Mouse (Mus musculus): ENCODE measurements around the gene Disp1.

Disp1 gene

DNA sequence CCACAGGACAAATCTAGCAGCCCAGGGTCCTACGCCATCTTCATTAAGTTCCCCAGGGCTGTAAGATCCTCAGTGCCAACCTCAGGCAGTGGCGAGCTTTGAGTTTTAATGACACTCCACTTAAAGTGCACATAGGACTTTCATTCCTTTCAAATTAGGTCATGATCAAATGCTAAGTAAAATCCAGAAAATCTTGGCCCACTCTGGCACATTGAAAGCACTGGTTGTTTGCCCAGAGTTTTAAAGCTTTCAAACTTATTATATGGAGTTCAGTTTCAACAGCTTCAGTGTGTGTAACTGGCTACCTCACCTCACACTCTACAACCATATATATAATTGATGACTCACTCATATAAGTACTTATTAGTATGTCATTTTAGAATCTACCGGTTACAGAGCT is 87.9 kb downstream of the Disp1 start:
- DNase-seq (ENCODE audit: inconsistent ontology term) = peak; percentile 20

DNA sequence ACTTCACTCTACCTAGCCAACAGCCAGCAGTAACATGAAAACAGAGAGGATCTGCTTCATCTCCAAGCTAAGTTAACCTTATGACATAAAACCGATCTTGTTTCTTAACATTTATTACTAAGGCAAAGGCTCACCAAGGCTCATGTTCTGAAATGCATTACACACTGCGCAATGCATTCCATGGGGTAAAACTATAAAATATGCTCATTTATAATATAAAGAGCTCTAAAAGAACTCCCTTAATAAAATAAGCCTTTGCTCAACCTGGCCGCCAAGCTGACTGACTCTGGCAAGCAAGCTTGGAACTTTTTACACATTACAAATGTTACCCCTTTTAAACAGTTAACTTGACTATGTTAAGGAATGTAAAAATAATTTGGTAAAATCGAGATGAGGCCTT is 94.1 kb downstream of the Disp1 start:
- no peak for DNase-seq (ENCODE audit: inconsistent ontology term)

DNA sequence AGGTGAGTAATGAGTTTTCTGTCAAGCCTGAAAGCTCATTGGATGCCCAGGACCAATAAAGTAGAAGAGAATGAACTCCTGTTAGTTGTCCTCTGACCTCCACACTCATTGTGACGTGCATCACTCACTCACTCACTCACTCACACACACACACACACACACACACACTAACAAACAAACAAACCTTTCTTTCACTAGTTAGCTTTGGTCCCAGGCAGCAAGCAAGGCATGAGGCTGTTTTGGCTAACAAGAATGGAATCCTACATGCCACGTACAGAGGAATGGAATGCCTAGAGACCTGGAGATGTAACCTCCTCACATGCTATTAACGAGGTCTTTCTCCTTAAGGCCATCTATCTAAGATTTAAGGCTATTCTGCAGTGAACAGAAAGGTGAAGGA is 97.6 kb downstream of the Disp1 start:
- peak; percentile 51 for DNase-seq (ENCODE audit: inconsistent ontology term)

DNA sequence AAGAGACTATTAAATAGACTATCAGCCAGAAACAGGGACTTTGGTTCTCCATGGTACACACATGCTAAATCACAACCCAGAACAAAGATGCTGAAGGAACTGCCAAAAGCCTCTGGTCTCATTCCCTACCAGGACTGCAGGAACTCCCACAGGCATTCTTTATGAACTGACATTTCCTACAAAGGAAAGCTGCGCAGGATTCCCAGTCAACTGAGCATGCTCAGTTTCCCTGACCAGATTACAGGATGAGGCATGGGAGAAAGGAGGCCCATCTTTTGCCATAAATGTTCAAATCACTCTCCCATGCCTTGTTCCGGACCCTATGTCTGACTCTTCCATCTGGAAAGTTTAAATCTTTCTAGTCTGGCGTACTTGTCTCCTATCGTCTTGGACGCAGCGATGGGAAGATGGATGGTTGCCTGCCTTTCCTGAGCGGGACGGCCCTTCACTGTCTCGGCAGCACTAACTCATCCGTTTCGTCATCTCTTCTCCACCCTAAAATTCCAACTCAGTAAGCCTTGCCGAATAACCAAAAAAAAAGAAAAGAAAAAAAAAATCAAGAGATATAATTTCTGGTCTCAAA is 100.9 kb downstream of the Disp1 start:
- DNase-seq (ENCODE audit: inconsistent ontology term) = no peak

DNA sequence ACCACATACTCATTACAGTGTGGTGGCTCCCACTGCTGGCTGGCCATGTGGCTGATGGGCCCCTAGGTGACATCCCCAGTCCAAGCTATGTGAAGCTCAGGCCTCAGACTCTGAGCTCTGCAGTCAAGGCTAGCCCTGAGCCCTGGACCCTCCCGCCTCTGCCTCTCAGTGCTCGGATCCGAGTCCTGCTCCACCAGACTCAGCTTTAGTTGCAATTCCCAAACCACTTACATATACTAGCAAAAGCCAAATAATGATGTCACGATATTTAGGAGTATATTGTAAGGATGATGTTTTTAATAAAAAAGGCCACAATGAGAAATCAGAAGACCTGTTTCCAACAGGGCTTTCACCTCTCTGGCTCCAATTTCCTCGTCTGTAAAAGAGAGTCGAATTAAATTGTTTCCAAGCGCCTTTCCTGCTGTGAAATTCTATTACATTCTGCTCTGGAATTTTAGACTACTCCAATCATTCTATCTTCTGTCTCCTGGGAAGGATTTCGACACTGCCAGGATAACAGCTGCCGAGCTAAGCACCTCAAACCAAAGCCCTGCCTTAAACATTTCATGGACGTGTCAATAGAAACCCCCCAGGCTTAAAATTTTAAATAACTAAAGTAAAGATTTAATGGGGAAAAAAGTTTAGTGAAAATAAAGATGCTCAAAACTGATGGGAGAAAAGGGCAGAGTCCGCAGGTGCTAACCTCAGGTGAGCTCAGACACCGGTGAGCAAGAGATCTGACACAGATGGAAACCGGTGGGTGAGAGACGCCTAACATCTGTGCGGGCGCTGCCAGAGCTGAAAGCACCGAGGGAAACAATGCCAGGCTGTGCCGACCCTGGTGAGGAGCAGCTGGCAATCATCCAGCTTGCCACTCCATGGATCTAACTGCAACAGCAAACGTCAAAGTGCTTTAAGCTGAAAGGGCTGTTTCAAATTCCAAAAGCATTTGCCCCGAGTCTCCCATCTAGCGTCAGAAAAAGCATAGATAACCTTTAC is 103.2 kb downstream of the Disp1 start:
- DNase-seq (ENCODE audit: inconsistent ontology term) = no peak

DNA sequence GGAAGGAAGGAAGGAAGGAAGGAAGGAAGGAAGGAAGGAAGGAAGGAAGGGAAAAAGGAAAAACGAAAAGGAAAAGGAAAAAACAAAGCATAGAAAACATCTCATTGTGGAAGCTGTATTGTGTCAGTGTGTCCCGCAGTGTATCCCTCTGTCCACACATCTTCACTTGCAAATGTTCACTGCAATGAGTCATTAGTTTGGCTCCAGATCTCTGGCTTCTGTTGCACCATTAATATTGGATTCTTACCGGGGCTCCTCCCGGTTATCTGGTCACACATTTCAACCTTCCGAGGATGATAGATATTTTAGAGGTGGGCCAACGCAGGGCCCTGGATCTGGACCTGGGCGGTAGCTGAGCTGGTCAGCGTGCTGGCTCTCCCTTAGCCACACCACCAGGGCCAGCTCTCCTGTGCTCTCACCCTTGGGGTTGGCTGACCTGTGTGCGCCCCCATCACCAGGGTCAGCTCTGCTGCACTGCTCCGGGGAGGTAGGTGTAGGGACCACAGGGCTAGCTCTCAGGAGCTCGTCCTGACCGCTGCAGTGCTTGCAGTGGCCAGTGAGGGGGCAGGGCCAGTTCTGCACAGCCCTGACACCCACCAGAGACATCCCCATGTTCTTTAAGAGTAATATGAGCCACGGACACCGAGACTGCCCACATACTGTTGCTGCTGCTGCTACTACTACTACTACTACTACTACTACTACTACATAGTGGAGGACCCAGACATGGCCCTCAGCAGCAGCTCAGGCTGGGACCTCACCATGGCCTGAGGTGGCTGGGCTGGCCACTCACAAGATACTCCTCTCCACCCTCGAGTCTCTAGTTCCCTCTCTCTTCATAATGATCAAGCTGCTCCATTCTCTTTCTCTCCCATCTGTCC is 104.1 kb downstream of the Disp1 start:
- DNase-seq (ENCODE audit: inconsistent ontology term) = no peak

DNA sequence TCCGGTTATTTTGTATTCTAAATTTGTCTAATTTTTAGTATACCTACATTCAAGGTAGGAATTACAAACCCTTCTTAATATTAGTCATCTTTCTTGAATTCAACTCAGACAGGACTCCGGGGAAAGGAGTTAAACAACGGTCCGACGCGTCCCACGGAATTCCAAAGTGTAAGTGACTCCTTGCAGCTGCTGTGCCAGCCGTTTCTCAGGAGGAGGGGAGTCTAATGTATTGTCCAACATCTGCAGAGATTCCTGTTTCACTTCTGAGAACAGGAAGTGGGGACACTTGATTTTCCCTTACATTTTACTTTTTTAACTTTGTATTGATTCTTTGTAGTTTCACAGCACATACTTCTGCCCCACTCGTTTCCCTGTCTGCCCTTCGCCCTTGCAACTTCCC is 104.9 kb downstream of the Disp1 start:
- no peak for DNase-seq (ENCODE audit: inconsistent ontology term)

DNA sequence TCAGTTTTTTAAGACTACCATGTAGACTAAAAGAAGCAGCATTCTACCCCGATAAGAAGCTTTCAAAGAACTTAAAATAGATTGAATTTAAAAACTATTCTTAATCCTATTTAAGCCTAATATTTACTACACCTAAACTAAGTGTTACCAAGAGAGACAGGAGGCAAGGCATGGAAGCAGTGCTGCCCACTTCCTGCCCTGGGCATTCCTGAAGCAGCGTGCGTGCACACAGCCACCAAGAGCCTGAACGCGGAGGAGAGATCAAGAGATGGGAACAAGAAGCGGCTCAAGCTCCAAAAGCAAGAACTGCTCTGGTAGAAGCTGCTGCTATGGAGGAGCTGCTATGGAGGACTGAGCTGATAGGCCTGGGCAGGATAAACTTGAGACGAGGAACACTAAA is 106.2 kb downstream of the Disp1 start:
- no peak for DNase-seq (ENCODE audit: inconsistent ontology term)

DNA sequence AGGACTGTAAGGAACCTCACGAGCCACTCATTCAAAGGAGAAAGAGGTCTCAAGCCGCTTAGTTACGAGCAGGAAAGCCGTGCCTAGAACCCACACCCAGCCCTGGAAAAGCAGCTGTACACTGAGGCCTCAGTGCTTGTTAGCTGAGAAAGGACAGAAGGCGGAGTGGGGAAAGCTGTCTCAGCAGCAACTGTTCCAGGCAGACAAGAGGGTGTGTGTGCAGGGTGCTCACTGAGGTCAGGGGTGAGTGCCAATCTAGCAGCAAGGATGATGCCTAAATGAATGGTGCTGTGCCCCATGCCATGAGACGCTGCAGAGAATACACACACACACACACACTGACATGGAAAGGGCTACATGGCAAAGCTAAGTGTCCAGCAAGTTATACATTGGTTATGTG is 106.8 kb downstream of the Disp1 start:
- no peak for DNase-seq (ENCODE audit: inconsistent ontology term)

DNA sequence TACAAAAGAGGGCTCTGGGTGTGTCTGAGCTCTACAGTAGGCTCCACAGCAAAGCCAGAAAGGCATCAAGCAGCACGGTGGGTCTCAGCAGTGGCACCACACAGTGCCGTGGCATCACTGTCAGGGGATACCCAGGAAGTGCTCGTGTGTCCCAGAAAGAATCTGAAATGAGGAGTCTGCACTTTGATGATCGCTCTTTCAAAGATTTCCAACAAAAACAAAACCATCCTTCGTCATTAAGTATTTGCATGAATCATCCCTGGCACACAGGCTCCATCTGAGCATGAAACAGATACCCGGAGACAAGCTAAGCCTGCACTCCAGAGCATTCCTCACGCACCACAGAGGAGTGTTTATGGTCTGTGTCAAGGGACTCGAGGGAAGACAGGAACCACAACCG is 107.8 kb downstream of the Disp1 start:
- peak; percentile 95 for DNase-seq (ENCODE audit: inconsistent ontology term)

DNA sequence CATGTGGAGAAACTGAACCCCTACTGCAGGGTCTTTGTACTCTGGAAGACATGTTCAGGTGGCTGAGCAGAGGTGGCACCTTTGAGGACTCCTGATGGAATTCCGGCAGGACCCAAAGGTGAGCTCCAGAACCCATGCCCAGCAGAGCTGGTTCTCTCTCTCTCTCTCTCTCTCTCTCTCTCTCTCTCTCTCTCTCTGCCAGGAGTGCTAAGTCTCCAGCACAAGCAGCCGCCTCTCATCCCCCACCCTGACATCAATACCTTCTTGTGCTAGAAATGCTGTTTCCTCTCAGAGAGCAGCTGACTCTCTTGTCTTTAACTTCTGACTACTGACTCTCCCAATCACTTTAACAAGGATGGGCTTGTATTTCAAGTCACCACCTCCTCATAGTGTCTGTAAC is 113.8 kb downstream of the Disp1 start:
- DNase-seq (ENCODE audit: inconsistent ontology term) = no peak

DNA sequence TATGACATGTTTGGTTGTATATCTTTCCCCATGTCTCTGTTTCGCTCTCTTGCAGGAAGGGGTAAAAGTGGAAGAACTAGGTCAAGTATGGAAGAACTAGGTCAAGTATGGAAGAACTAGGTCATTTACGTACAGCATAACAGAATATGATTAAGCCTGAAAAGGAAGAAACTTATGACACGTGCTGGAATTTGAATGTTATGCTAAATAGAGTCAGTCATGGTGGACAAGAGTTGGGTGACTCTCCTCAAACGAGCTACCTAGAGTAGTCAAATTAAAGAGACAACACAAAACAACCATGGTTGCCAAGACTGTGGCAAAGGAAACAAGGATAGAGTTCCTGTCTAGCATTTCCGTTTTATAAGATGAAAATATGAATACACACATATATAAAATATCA is 116.6 kb downstream of the Disp1 start:
- DNase-seq (ENCODE audit: inconsistent ontology term) = no peak

DNA sequence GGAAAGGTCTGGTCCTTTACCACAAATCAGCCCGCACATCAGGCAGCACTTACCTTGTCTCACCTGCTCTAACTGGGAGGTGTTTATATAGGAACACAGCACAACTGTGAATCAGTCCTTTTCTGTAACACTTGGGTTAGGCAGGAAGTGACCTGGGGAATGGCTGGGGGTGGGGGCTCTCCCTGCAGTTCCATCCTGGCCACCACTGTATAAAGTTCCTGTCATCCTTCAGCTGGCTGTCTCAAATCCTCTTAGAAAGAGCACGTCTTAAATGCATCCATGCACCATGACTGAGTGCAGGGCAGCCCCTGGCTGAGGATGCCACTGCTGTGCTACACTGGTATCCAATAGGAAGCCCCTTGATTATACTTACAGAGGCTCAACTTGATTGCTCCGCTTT is 118.5 kb downstream of the Disp1 start:
- DNase-seq (ENCODE audit: inconsistent ontology term) = no peak

DNA sequence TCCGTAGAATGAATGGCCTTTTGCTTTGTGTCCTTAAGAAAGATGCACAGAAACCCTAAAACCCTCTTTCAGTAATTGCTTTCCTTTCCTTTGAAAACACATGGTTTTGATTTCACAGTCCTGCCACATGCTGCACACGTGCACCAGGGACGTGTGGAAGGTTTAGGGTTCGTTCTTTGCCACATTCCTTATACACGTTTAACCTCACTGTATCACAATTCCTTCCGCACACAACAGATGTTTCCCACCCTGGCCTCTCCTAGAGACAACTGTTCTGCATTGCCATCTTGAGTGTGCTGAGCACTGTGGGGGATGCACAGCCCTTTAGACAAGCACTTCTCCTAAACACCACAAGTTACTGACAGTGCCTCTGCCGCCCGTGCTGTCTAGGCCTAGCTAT is 119.2 kb downstream of the Disp1 start:
- DNase-seq (ENCODE audit: inconsistent ontology term) = no peak

DNA sequence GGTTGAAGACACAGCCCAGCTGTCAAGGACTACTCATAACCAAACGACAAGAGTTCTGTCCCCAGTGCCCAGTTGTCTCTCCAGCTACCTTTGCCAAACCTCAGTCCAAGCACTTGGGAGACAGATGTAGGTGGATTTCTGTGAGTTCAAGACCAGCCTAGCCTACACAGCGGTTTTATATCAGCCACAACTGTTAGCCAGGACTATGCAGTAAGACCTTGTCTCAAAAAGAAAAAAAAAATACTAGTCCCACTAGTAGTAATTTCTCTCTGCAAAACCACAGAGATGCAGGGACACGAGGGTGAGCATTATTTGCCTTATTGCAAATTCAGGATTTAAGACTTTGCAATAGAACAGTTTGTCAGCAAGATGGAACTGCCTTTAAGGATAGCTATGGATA is 120.0 kb downstream of the Disp1 start:
- no peak for DNase-seq (ENCODE audit: inconsistent ontology term)

DNA sequence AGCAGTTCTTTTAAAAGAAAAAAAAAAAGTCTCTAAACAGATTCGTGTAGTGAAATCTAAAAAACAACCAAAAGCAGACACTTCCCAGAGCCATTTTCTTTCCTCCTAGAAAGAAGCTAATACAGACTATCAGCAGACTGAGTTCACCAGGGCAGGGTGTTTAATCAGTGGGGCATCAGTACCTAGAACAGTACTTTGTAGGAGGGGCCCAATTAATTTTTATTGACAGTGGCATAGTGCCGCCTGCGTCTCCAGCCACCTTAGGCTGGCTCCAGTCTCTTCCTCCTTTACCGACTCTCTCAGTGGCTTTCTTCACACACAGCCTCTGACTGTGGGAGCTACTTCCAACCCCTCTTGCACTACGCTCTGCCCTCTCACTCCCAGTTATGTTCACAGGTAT is 121.1 kb downstream of the Disp1 start:
- DNase-seq (ENCODE audit: inconsistent ontology term) = no peak

DNA sequence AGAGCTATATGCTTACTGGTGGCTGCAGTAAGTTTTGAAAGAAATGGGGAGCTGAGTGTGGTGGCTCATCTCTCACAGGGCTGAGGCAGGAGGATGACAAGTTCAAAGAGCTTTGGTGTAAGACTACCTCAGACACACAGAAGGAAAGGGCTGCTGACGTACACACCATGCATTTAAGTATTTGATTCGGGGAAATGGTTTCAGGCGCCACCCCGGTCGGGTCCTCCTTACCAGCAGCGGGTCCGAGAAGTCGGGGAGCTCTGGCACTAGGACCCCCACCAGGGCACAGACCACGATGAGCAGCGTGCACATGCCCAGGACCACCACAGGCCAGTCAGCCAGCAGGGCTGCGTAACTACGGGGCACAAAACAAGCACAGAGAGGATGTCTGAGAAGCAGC is 121.6 kb downstream of the Disp1 start:
- no peak for DNase-seq (ENCODE audit: inconsistent ontology term)

DNA sequence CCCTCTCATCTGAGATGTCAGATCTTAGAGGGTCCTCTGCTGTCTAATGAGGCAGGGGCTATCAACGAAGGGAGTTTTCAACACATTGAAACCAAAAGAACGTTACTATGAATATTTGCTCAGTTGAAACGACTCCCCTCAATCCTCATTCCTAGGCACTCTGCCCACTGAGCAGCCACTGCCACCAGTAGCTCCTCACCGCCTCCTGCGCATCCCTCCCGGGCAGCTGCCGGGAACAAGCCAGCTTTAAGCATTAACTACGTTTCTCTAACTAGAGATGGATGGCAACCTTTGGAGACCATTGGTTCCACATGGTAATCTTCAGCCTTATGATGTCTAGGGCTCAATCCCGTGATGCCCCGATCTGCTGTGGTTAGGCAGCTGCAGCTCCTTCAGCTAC is 123.7 kb downstream of the Disp1 start:
- no peak for DNase-seq (ENCODE audit: inconsistent ontology term)

DNA sequence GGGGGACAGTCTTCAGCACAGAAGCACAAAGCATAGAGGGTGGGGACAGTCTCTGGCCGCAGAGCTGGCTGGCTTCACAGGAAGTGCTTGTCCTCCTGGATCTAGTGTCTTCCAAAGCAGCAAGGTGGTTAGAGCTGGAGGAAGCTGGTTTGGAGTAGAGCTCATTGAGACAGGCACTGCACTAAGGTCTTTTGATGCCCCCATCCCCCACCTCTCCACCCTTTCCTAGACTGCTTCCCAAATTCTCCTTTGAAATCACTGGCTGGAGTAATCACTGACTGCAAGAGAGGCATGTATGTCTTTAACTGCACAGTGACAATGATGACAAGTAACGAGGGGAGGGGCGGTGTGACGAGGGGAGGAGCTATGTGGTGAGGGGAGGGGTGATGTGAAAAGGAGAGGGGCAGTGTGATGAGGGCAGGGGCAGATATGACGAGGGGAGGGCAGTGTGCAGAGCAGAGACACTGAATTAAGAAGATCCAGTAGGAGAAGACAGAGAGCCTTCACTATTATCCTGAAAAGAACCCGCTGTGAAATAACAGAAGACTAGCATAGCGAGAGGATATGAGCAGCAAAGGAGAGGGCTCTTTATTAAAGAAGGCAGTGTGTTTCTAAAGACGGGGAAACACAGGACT is 125.8 kb downstream of the Disp1 start:
- no peak for DNase-seq (ENCODE audit: inconsistent ontology term)

DNA sequence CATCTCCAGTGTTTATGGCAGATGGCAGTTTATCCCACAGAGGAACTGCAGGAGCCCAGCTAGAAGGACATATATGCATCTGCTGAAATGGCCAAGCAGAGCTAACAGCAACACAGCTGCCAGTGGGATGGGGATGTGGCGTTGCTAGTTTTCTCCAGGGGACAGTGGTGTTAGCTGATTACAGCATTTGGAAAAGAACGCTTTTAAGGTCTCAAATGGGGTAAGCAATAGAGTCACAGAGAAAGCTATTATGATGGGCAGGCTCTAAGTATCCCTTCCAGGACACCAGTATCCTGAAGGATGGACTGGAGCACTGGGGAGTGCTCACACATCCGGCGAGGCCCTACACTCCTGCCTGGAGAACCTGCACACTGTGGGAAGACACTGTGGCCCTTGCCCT is 129.0 kb downstream of the Disp1 start:
- DNase-seq (ENCODE audit: inconsistent ontology term) = no peak

DNA sequence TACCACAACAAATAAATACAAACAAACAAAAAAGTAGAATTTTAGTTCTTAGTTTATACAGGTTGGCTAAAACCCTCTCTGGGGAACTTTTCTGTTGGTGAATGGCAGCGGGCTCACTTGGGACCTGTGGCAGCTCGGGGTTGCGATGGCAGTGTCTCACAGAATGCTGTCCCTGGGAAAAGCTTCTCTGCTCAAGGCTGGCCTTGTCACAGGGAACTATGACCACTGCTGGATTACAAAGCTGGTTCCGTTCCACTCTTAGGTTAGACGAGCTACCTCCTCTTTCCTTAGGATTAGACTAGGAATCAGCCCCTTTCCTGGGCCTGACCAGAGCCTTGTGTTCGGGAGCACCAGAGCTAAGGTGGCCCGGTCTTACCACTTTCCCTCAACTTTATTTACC is 130.1 kb downstream of the Disp1 start:
- no peak for DNase-seq (ENCODE audit: inconsistent ontology term)

DNA sequence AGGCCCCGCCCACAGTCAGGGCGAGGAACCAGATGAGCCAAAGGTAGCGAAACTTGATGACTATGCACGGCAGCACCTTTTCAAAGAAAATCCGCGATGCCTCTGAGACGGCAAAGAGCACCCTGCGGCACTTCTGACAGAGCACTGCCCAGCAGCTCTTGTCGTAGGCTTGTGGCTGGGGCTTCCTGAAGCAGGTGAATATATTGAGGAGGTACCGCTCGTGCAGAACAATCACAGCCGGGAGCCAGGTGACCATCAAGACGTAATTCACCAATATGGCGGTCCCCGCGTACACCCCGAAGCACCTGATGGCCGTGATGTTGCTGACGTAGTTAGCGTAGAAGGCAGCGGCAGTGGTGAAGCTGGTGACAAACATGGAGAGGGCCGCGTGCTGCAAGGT is 132.7 kb downstream of the Disp1 start:
- no peak for DNase-seq (ENCODE audit: inconsistent ontology term)
